Mouse (Mus musculus): ENCODE measurements around the gene Ptcd1. TPM values are rescaled to one million over a fixed set of nuclear protein-coding genes. Genes with fewer than 3 reads are reported as not detected.
A peak's percentile ranks its signal among the peaks of the same experiment; 100 is the strongest.

Ptcd1 gene
- polyA plus RNA-seq, 1 experiment from 2014 or later: 15.7 TPM

GRCm38 (mm10) chr5:145114606-145115473, 52.1 kb downstream of the Ptcd1 start:
- ATAC-seq (replicated peaks; ENCODE audit: low FRiP score) (peak; percentile 27), DNase-seq (ENCODE audit: low spot score) (peak; percentile 74)
- Histone ChIP-seq H3K36me3 (ENCODE audit: control insufficient read depth, insufficient read depth, low read length) (peaks cover 9% of the 10 kb centered on the region), H3K9me3 (ENCODE audit: control insufficient read depth, low read length) (no peaks in the 10 kb centered on the region), H3K4me1 (replicated peaks; ENCODE audit: control insufficient read depth, insufficient read depth, low read length) (peaks cover 14% of the 10 kb centered on the region), H3K27me3 (replicated peaks; ENCODE audit: control insufficient read depth, insufficient read depth, low read length) (no peaks in the 10 kb centered on the region), H3K27ac (ENCODE audit: low read depth, low read length) (peak overlapping the region; percentile 45; the same call in 1 of the 2 replicates), H3K4me2 (peak overlapping the region; percentile 95), H3K4me3 (ENCODE audit: low read depth, low read length) (peak overlapping the region; percentile 81), H3K9ac (ENCODE audit: low read depth, low read length) (peak overlapping the region; percentile 78)
- WGBS: 11% methylated on average over 40 of the region's 40 CpGs

GRCm38 (mm10) chr5:145114071-145114605, 52.8 kb downstream of the Ptcd1 start, which contains the start of gene Arpc1b:
Gene Arpc1b, plus strand, starts transcription at chr5:145114215.
- peak within 1 kb of the TSS; percentile 95 for H3K4me2 ChIP-seq
- H3K27ac ChIP-seq (ENCODE audit: low read depth, low read length): peak within 1 kb of the TSS; percentile 45; the same call in 1 of the 2 replicates
- ATAC-seq (replicated peaks; ENCODE audit: low FRiP score) (peak; percentile 77), DNase-seq (ENCODE audit: low spot score) (peak; percentile 74)
- H3K4me3 ChIP-seq (ENCODE audit: low read depth, low read length): peak within 1 kb of the TSS; percentile 81
- H3K9ac ChIP-seq (ENCODE audit: low read depth, low read length): peak within 1 kb of the TSS; percentile 78
- peaks cover 12% of the 10 kb centered on the region for H3K36me3 ChIP-seq (ENCODE audit: control insufficient read depth, insufficient read depth, low read length)
- under 1% methylated on average over 52 of the region's 53 CpGs for WGBS
- no peaks in the 10 kb centered on the region for H3K27me3 ChIP-seq (replicated peaks; ENCODE audit: control insufficient read depth, insufficient read depth, low read length)
- H3K4me1 ChIP-seq (replicated peaks; ENCODE audit: control insufficient read depth, insufficient read depth, low read length): peaks cover 14% of the 10 kb centered on the region
- H3K9me3 ChIP-seq (ENCODE audit: control insufficient read depth, low read length): no peaks in the 10 kb centered on the region

- no peaks in the 10 kb centered on the region for H3K27me3 ChIP-seq (replicated peaks; ENCODE audit: control insufficient read depth, insufficient read depth, low read length)
- peak overlapping the region; percentile 81 for H3K4me3 ChIP-seq (ENCODE audit: low read depth, low read length)
- no peaks in the 10 kb centered on the region for H3K9me3 ChIP-seq (ENCODE audit: control insufficient read depth, low read length)
- ATAC-seq (replicated peaks; ENCODE audit: low FRiP score) (no peak), DNase-seq (ENCODE audit: low spot score) (no peak)
- no peak overlapping the region; the same call in 1 of the 2 replicates for H3K9ac ChIP-seq (ENCODE audit: low read depth, low read length)
- peak overlapping the region; percentile 95 for H3K4me2 ChIP-seq
- H3K27ac ChIP-seq (ENCODE audit: low read depth, low read length): no peak overlapping the region
- 46% methylated on average over 2 of the region's 2 CpGs for WGBS
- H3K4me1 ChIP-seq (replicated peaks; ENCODE audit: control insufficient read depth, insufficient read depth, low read length): peaks cover 14% of the 10 kb centered on the region
- peaks cover 9% of the 10 kb centered on the region for H3K36me3 ChIP-seq (ENCODE audit: control insufficient read depth, insufficient read depth, low read length)
Observed at GRCm38 (mm10) chr5:145113416-145113815, 53.5 kb downstream of the Ptcd1 start.

- Histone ChIP-seq H3K9me3 (ENCODE audit: control insufficient read depth, low read length) (no peaks in the 10 kb centered on the region), H3K4me2 (no peak overlapping the region), H3K36me3 (ENCODE audit: control insufficient read depth, insufficient read depth, low read length) (peaks cover 16% of the 10 kb centered on the region), H3K27me3 (replicated peaks; ENCODE audit: control insufficient read depth, insufficient read depth, low read length) (no peaks in the 10 kb centered on the region), H3K4me3 (ENCODE audit: low read depth, low read length) (no peak overlapping the region), H3K9ac (ENCODE audit: low read depth, low read length) (no peak overlapping the region), H3K27ac (ENCODE audit: low read depth, low read length) (no peak overlapping the region), H3K4me1 (replicated peaks; ENCODE audit: control insufficient read depth, insufficient read depth, low read length) (peaks cover 14% of the 10 kb centered on the region)
- WGBS: 74% methylated on average over 8 of the region's 8 CpGs
- DNase-seq (ENCODE audit: low spot score) (no peak), ATAC-seq (replicated peaks; ENCODE audit: low FRiP score) (no peak)
Observed at GRCm38 (mm10) chr5:145112566-145112965, 54.3 kb downstream of the Ptcd1 start.

- peaks cover 29% of the 10 kb centered on the region for H3K36me3 ChIP-seq (ENCODE audit: control insufficient read depth, insufficient read depth, low read length)
- H3K4me3 ChIP-seq (ENCODE audit: low read depth, low read length): no peak overlapping the region
- ATAC-seq (replicated peaks; ENCODE audit: low FRiP score): no peak
- H3K27me3 ChIP-seq (replicated peaks; ENCODE audit: control insufficient read depth, insufficient read depth, low read length): no peaks in the 10 kb centered on the region
- DNase-seq (ENCODE audit: low spot score): no peak
- 78% methylated on average over 6 of the region's 6 CpGs for WGBS
- H3K4me1 ChIP-seq (replicated peaks; ENCODE audit: control insufficient read depth, insufficient read depth, low read length): peaks cover 8% of the 10 kb centered on the region
- no peak overlapping the region for H3K27ac ChIP-seq (ENCODE audit: low read depth, low read length)
- no peaks in the 10 kb centered on the region for H3K9me3 ChIP-seq (ENCODE audit: control insufficient read depth, low read length)
- no peak overlapping the region for H3K9ac ChIP-seq (ENCODE audit: low read depth, low read length)
- no peak overlapping the region for H3K4me2 ChIP-seq
Observed at GRCm38 (mm10) chr5:145110401-145110800, 56.5 kb downstream of the Ptcd1 start.

- H3K4me1 ChIP-seq (replicated peaks; ENCODE audit: control insufficient read depth, insufficient read depth, low read length): no peaks in the 10 kb centered on the region
- no peak overlapping the region for H3K27ac ChIP-seq (ENCODE audit: low read depth, low read length)
- H3K4me3 ChIP-seq (ENCODE audit: low read depth, low read length): no peak overlapping the region
- H3K9me3 ChIP-seq (ENCODE audit: control insufficient read depth, low read length): no peaks in the 10 kb centered on the region
- H3K9ac ChIP-seq (ENCODE audit: low read depth, low read length): no peak overlapping the region
- DNase-seq (ENCODE audit: low spot score): no peak
- H3K36me3 ChIP-seq (ENCODE audit: control insufficient read depth, insufficient read depth, low read length): peaks cover 63% of the 10 kb centered on the region
- no peaks in the 10 kb centered on the region for H3K27me3 ChIP-seq (replicated peaks; ENCODE audit: control insufficient read depth, insufficient read depth, low read length)
- H3K4me2 ChIP-seq: no peak overlapping the region
- WGBS: 94% methylated on average over 9 of the region's 9 CpGs
- ATAC-seq (replicated peaks; ENCODE audit: low FRiP score): no peak
Observed at GRCm38 (mm10) chr5:145105694-145106275, 61.1 kb downstream of the Ptcd1 start.

- Histone ChIP-seq H3K9ac (ENCODE audit: low read depth, low read length) (no peak overlapping the region), H3K4me2 (no peak overlapping the region), H3K9me3 (ENCODE audit: control insufficient read depth, low read length) (no peaks in the 10 kb centered on the region), H3K36me3 (ENCODE audit: control insufficient read depth, insufficient read depth, low read length) (peaks cover 61% of the 10 kb centered on the region), H3K27me3 (replicated peaks; ENCODE audit: control insufficient read depth, insufficient read depth, low read length) (no peaks in the 10 kb centered on the region), H3K4me3 (ENCODE audit: low read depth, low read length) (no peak overlapping the region), H3K4me1 (replicated peaks; ENCODE audit: control insufficient read depth, insufficient read depth, low read length) (no peaks in the 10 kb centered on the region), H3K27ac (ENCODE audit: low read depth, low read length) (no peak overlapping the region)
- ATAC-seq (replicated peaks; ENCODE audit: low FRiP score) (no peak), DNase-seq (ENCODE audit: low spot score) (no peak)
- WGBS: 92% methylated on average over 9 of the region's 9 CpGs
Observed at GRCm38 (mm10) chr5:145104328-145104727, 62.6 kb downstream of the Ptcd1 start.

- no peaks in the 10 kb centered on the region for H3K9me3 ChIP-seq (ENCODE audit: control insufficient read depth, low read length)
- no peaks in the 10 kb centered on the region for H3K27me3 ChIP-seq (replicated peaks; ENCODE audit: control insufficient read depth, insufficient read depth, low read length)
- no peak overlapping the region for H3K9ac ChIP-seq (ENCODE audit: low read depth, low read length)
- no peak overlapping the region for H3K27ac ChIP-seq (ENCODE audit: low read depth, low read length)
- no peaks in the 10 kb centered on the region for H3K4me1 ChIP-seq (replicated peaks; ENCODE audit: control insufficient read depth, insufficient read depth, low read length)
- no peak for ATAC-seq (replicated peaks; ENCODE audit: low FRiP score)
- DNase-seq (ENCODE audit: low spot score): no peak
- H3K4me2 ChIP-seq: no peak overlapping the region
- no peak overlapping the region for H3K4me3 ChIP-seq (ENCODE audit: low read depth, low read length)
- H3K36me3 ChIP-seq (ENCODE audit: control insufficient read depth, insufficient read depth, low read length): peaks cover 60% of the 10 kb centered on the region
- 56% methylated on average over 4 of the region's 4 CpGs for WGBS
Observed at GRCm38 (mm10) chr5:145102706-145103105, 64.2 kb downstream of the Ptcd1 start.
